Comparison of ENCODE assay signal across 18 mouse cellular contexts in genomic region chr11:76856601-76857000, GRCm38 (mm10). TPM values are rescaled to one million over a fixed set of nuclear protein-coding genes. Genes with fewer than 3 reads are reported as not detected.
DNase-seq lines count a peak whose midpoint lies in the region; ATAC-seq and TF ChIP-seq lines count a peak whose summit lies in the region.
"Had no signal": no experiment of that assay in that cellular context is flagged by ENCODE, and none has a peak within 500 bp of the region (broad histone marks: within the 10 kb centered on the region; RNA-seq: fewer than 3 reads in every experiment).

No protein-coding gene starts in this region.

- no peak for TF ChIP-seq EP300 in heart, postnatal 0 days (IDR thresholded peaks at IDR 0.05; ENCODE audit: low read depth)

- TF ChIP-seq CTCF in heart, postnatal 0 days (IDR thresholded peaks at IDR 0.05; ENCODE audit: low read depth): no peak

- peak; percentile 17 for DNase-seq in adrenal gland, postnatal 14 days
- DNase-seq in adrenal gland, postnatal 4 days (ENCODE audit: low spot score in 2 of 2): no peak
- no peak for DNase-seq in heart, adult 9 months (ENCODE audit: low spot score in 2 of 2)
- no peak for DNase-seq in heart, postnatal 0 days (ENCODE audit: low spot score)
- DNase-seq in embryo, embryonic 11 days: no peak
- DNase-seq: gastrocnemius, postnatal 10 days; kidney, adult 2 months; layer of hippocampus, postnatal 36 days; thymus, postnatal 4 days had no signal

- no peaks in the 10 kb centered on the region for H3K36me3 ChIP-seq in heart, embryonic 14.5 days (ENCODE audit: control insufficient read depth, insufficient read depth, low read length)
- H3K36me3 ChIP-seq in heart, postnatal 0 days (replicated peaks; ENCODE audit: control insufficient read depth, insufficient read depth, low read length): no peaks in the 10 kb centered on the region
- no peaks in the 10 kb centered on the region for H3K36me3 ChIP-seq in kidney, embryonic 15.5 days
- H3K36me3 ChIP-seq: limb, embryonic 10.5 days; liver, embryonic 12.5 days; midbrain, embryonic 13.5 days had no signal

- H3K27ac ChIP-seq in heart, embryonic 14.5 days (replicated peaks in 1 of 2; ENCODE audit: control insufficient read depth in 1 of 2, insufficient read depth in 1 of 2, low read depth in 2 of 2, low read length in 2 of 2): peak overlapping the region; percentile 3 to 65; a peak in 1 of 4 replicates
- H3K27ac ChIP-seq in heart, postnatal 0 days (ENCODE audit: low read depth): peak overlapping the region; percentile 72
- H3K27ac ChIP-seq in kidney, embryonic 15.5 days: no peak overlapping the region
- H3K27ac ChIP-seq: hindbrain, embryonic 14.5 days; limb, embryonic 10.5 days; liver, embryonic 12.5 days; midbrain, embryonic 13.5 days had no signal

- H3K4me3 ChIP-seq in heart, embryonic 14.5 days (ENCODE audit: control insufficient read depth in 1 of 2, insufficient read depth in 1 of 2, low read depth in 1 of 2, low read length in 2 of 2): no peak overlapping the region
- H3K4me3 ChIP-seq in heart, postnatal 0 days (ENCODE audit: low read depth, low read length): no peak overlapping the region
- H3K4me3 ChIP-seq in kidney, embryonic 15.5 days (replicated peaks): no peak overlapping the region
- H3K4me3 ChIP-seq: limb, embryonic 10.5 days; liver, embryonic 12.5 days; midbrain, embryonic 13.5 days had no signal

- H3K4me1 ChIP-seq in heart, embryonic 14.5 days (ENCODE audit: control insufficient read depth in 2 of 2, insufficient read depth in 2 of 2, low read length in 2 of 2): peaks cover 18 to 43% of the 10 kb centered on the region in 2 experiments
- peaks cover 15% of the 10 kb centered on the region for H3K4me1 ChIP-seq in heart, postnatal 0 days (ENCODE audit: control insufficient read depth, insufficient read depth)
- peaks cover 24% of the 10 kb centered on the region for H3K4me1 ChIP-seq in kidney, embryonic 15.5 days
- H3K4me1 ChIP-seq: limb, embryonic 10.5 days had no signal

- WGBS in heart, embryonic 14.5 days: 92% methylated on average over 2 of the region's 2 CpGs
- 84% methylated on average over 2 of the region's 2 CpGs for WGBS in heart, postnatal 0 days
- 86% methylated on average over 2 of the region's 2 CpGs for WGBS in kidney, embryonic 15.5 days

- no peak for ATAC-seq in heart, embryonic 14.5 days (ENCODE audit: insufficient number of reproducible peaks, insufficient read depth, low FRiP score, low read depth)
- no peak for ATAC-seq in heart, postnatal 0 days (ENCODE audit: insufficient read depth, low read depth)
- ATAC-seq in neutrophil, adult 5-6 weeks (ENCODE audit: extremely low read depth, insufficient number of reproducible peaks, low FRiP score, poor library complexity, severe bottlenecking): peak; percentile 57; the same call in 1 of the 2 replicates
- no peak for ATAC-seq in kidney, embryonic 15.5 days (replicated peaks; ENCODE audit: low FRiP score)
- ATAC-seq: forebrain, embryonic 16.5 days; liver, embryonic 12.5 days; midbrain, embryonic 13.5 days had no signal

- H3K4me2 ChIP-seq in heart, embryonic 14.5 days (ENCODE audit: low read length): no peak overlapping the region
- no peak overlapping the region for H3K4me2 ChIP-seq in heart, postnatal 0 days (ENCODE audit: low read depth, low read length)
- H3K4me2 ChIP-seq in kidney, embryonic 15.5 days: no peak overlapping the region
- H3K4me2 ChIP-seq: hindbrain, embryonic 14.5 days; liver, embryonic 12.5 days; midbrain, embryonic 13.5 days had no signal

- no peaks in the 10 kb centered on the region for H3K9me3 ChIP-seq in heart, embryonic 14.5 days (ENCODE audit: control insufficient read depth, low read length)
- H3K9me3 ChIP-seq in heart, postnatal 0 days (replicated peaks; ENCODE audit: control insufficient read depth, low read length): no peaks in the 10 kb centered on the region
- H3K9me3 ChIP-seq in kidney, embryonic 15.5 days (replicated peaks): no peaks in the 10 kb centered on the region
- H3K9me3 ChIP-seq: limb, embryonic 10.5 days; midbrain, embryonic 13.5 days had no signal

- no peaks in the 10 kb centered on the region for H3K27me3 ChIP-seq in heart, embryonic 14.5 days (ENCODE audit: control insufficient read depth, insufficient read depth, low read length)
- no peaks in the 10 kb centered on the region for H3K27me3 ChIP-seq in heart, postnatal 0 days (ENCODE audit: control insufficient read depth, insufficient read depth, low read length)
- H3K27me3 ChIP-seq in kidney, embryonic 15.5 days: no peaks in the 10 kb centered on the region
- H3K27me3 ChIP-seq: midbrain, embryonic 13.5 days had no signal

- H3K9ac ChIP-seq in heart, embryonic 14.5 days (ENCODE audit: low read length): no peak overlapping the region
- no peak overlapping the region for H3K9ac ChIP-seq in heart, postnatal 0 days (replicated peaks; ENCODE audit: low read depth, low read length)
- H3K9ac ChIP-seq in kidney, embryonic 15.5 days: no peak overlapping the region
- H3K9ac ChIP-seq: hindbrain, embryonic 14.5 days; liver, embryonic 12.5 days; midbrain, embryonic 13.5 days had no signal

RNA-seq across cellular contexts. Expression of gene Cpd, which starts 9.8 kb away (rescaled TPM):
- total RNA-seq in adrenal gland, postnatal 14 days (2021): 43.5 and 45.8 TPM in 2 replicates
- 10 to 100 TPM; 62.9 to 69.5 TPM for total RNA-seq in adrenal gland, postnatal 4 days (2021)
- polyA plus RNA-seq in heart, embryonic 14.5 days (2014; fragmentation: Nextera tagmentation; extraction: Ambion mirVana): 23.4 and 24.1 TPM in 2 replicates
- total RNA-seq in heart, postnatal 0 days (2014; rRNA removed; ENCODE audit: low replicate concordance): 58.6 and 66.9 TPM in 2 replicates
- polyA plus RNA-seq in heart, postnatal 0 days (2015; fragmentation: Nextera tagmentation; extraction: Ambion mirVana): 7.6 and 8.6 TPM in 2 replicates
- total RNA-seq in neutrophil, adult 5-6 weeks (2017): 107 and 114 TPM in 2 replicates
- 16.8 and 17.5 TPM in 2 replicates for polyA plus RNA-seq in kidney, embryonic 15.5 days (2015; fragmentation: Nextera tagmentation; extraction: Ambion mirVana)

RNA-seq across cellular contexts. Expression of gene Tmigd1, which starts 45.4 kb away (rescaled TPM):
- 0.78 and 1.3 TPM in 2 replicates for total RNA-seq in adrenal gland, postnatal 14 days (2021)
- 1 to 10 TPM; 1.2 to 1.5 TPM for total RNA-seq in adrenal gland, postnatal 4 days (2021)
- polyA plus RNA-seq in heart, embryonic 14.5 days (2014; fragmentation: Nextera tagmentation; extraction: Ambion mirVana): 0.39 TPM in 1 of 2 replicates, not detected in the other
- not detected in 2 replicates for total RNA-seq in heart, postnatal 0 days (2014; rRNA removed; ENCODE audit: low replicate concordance)
- polyA plus RNA-seq in heart, postnatal 0 days (2015; fragmentation: Nextera tagmentation; extraction: Ambion mirVana): 0.41 and 0.56 TPM in 2 replicates
- total RNA-seq in neutrophil, adult 5-6 weeks (2017): not detected in 2 replicates
- polyA plus RNA-seq in kidney, embryonic 15.5 days (2015; fragmentation: Nextera tagmentation; extraction: Ambion mirVana): 1.7 and 2.8 TPM in 2 replicates
- total RNA-seq: layer of hippocampus, postnatal 36 days had no signal
- polyA plus RNA-seq: forebrain, embryonic 16.5 days; hindbrain, embryonic 14.5 days; liver, embryonic 12.5 days; midbrain, embryonic 13.5 days; spleen, adult 2 months had no signal
